Mouse (Mus musculus) kidney, postnatal 0 days (tissue): ENCODE data around the gene Gm43720. TPM values are rescaled to one million over a fixed set of nuclear protein-coding genes. Genes with fewer than 3 reads are reported as not detected.

Source experiments
- ATAC-seq: fragments of 200-750 bp; cut with Nextera tagmentation; replicated peaks from 2 replicates; pipeline ENCODE4 v1.8.0; 2017; ENCODE audit warnings: low read depth, moderate number of reproducible peaks, moderate TSS enrichment, moderate library complexity; ENCODE audit not compliant: low FRiP score
- DNase-seq: peaks from one replicate; pipeline ENCODE4 v3.0.0-alpha.2; 2016; ENCODE audit warnings: low spot score
- H3K27ac ChIP-seq: fragments of 300-500 bp; sonication (generic); 2 replicates; pipeline ENCODE4 v1.5.1; 2014; ENCODE audit warnings: mild to moderate bottlenecking
- H3K27me3 ChIP-seq: fragments of 300-500 bp; sonication (generic); 2 replicates; pipeline ENCODE4 v1.6.1; 2014; ENCODE audit warnings: low read length, mixed read lengths; ENCODE audit not compliant: insufficient read depth
- H3K36me3 ChIP-seq: fragments of 300-500 bp; sonication (generic); 2 replicates; pipeline ENCODE4 v1.6.1; 2014; ENCODE audit warnings: low read length, mixed read lengths; ENCODE audit not compliant: insufficient read depth
- H3K4me1 ChIP-seq: fragments of 300-500 bp; sonication (generic); replicated peaks from 2 replicates; pipeline ENCODE4 v1.6.1; 2014; ENCODE audit warnings: antibody characterized with exemption, low read length, mixed read lengths; ENCODE audit not compliant: insufficient read depth
- H3K4me2 ChIP-seq: fragments of 300-500 bp; sonication (generic); 2 replicates; pipeline ENCODE4 v1.6.1; 2014; ENCODE audit warnings: mild to moderate bottlenecking, low read length, moderate library complexity, mixed read lengths
- H3K4me3 ChIP-seq: fragments of 300-500 bp; sonication (generic); replicated peaks from 2 replicates; pipeline ENCODE4 v1.5.1; 2014; ENCODE audit warnings: low read depth, low read length
- H3K9ac ChIP-seq: fragments of 300-500 bp; sonication (generic); 2 replicates; pipeline ENCODE4 v1.6.1; 2014; ENCODE audit warnings: low read depth, low read length
- H3K9me3 ChIP-seq: fragments of 300-500 bp; sonication (generic); replicated peaks from 2 replicates; pipeline ENCODE4 v1.6.1; 2016; ENCODE audit warnings: low read length, inconsistent platforms, mixed read lengths
- CTCF ChIP-seq: IDR thresholded peaks from 2 replicates; pipeline ENCODE4 v1.5.1; 2016; ENCODE audit warnings: antibody characterized with exemption, low read depth, mild to moderate bottlenecking, moderate library complexity
- WGBS: fragments of 180-500 bp; shearing (Covaris S2); extraction: QIAGEN DNeasy Blood & Tissue Kit; methylation state at CpG from one replicate; pipeline ENCODE4 v1.1.7; 2014; 5-methylcytosine and 5-hydroxymethylcytosine counted together
- polyA plus RNA-seq: library from polyadenylated mRNA; unstranded; fragments of >200 nt; fragmentation: Nextera tagmentation; extraction: Ambion mirVana; gene quantifications from 2 replicates; pipeline ENCODE4 v1.2.1, GENCODE M21; 2015

Gene Gm43720
- polyA plus RNA-seq, 1 experiment from 2014 or later, result 0.16 TPM

- no peak for TF ChIP-seq CTCF
- H3K9ac ChIP-seq, result peak overlapping the region; percentile 93; the same call in 1 of the 2 replicates
- H3K9me3 ChIP-seq, result no peaks in the 10 kb centered on the region
- H3K36me3 ChIP-seq, result peaks cover 24% of the 10 kb centered on the region
- ATAC-seq (no peak), DNase-seq (no peak)
- 12% methylated on average over 6 of the region's 6 CpGs for WGBS
- peak overlapping the region; percentile 95 for H3K4me2 ChIP-seq
- no peaks in the 10 kb centered on the region for H3K27me3 ChIP-seq
- peak overlapping the region; percentile 5; the same call in 1 of the 2 replicates for H3K27ac ChIP-seq
- H3K4me3 ChIP-seq, result peak overlapping the region; percentile 85
- H3K4me1 ChIP-seq, result peaks cover 12% of the 10 kb centered on the region
Observed at GRCm38 (mm10) chr5:138264207-138264578, 15.6 kb downstream of the Gm43720 start.

- TF ChIP-seq CTCF, result no peak; the same call in 1 of the 2 replicates
- WGBS, result under 1% methylated on average over 70 of the region's 71 CpGs
- Histone ChIP-seq H3K27me3 (no peaks in the 10 kb centered on the region), H3K9me3 (no peaks in the 10 kb centered on the region), H3K4me2 (peak within 1 kb of the TSS; percentile 95), H3K36me3 (peaks cover 24% of the 10 kb centered on the region), H3K27ac (peak within 1 kb of the TSS; percentile 79), H3K9ac (peak within 1 kb of the TSS; percentile 93), H3K4me3 (peak within 1 kb of the TSS; percentile 85), H3K4me1 (peaks cover 12% of the 10 kb centered on the region)
- peak; percentile 85 for ATAC-seq
- DNase-seq, result peak; percentile 97
Observed at GRCm38 (mm10) chr5:138263260-138264206, 16.2 kb downstream of the Gm43720 start, which contains the start of gene BC037034. TSS of gene BC037034 (minus strand) at chr5:138264033.

- no peaks in the 10 kb centered on the region for H3K27me3 ChIP-seq
- H3K4me2 ChIP-seq, result peak overlapping the region; percentile 95
- peaks cover 12% of the 10 kb centered on the region for H3K4me1 ChIP-seq
- no peak for TF ChIP-seq CTCF
- DNase-seq (no peak), ATAC-seq (no peak)
- H3K27ac ChIP-seq, result no peak overlapping the region
- peaks cover 24% of the 10 kb centered on the region for H3K36me3 ChIP-seq
- H3K9me3 ChIP-seq, result no peaks in the 10 kb centered on the region
- H3K4me3 ChIP-seq, result peak overlapping the region; percentile 85
- WGBS, result 58% methylated on average over 18 of the region's 18 CpGs
- H3K9ac ChIP-seq, result peak overlapping the region; percentile 93
Observed at GRCm38 (mm10) chr5:138262582-138263240, 17.0 kb downstream of the Gm43720 start.

GRCm38 (mm10) chr5:138262001-138262400 lies 17.8 kb downstream of the Gm43720 start:
- no peak overlapping the region for H3K9ac ChIP-seq
- no peaks in the 10 kb centered on the region for H3K27me3 ChIP-seq
- H3K27ac ChIP-seq, result no peak overlapping the region
- H3K4me1 ChIP-seq, result peaks cover 12% of the 10 kb centered on the region
- no peak overlapping the region for H3K4me2 ChIP-seq
- H3K4me3 ChIP-seq, result no peak overlapping the region
- H3K36me3 ChIP-seq, result peaks cover 24% of the 10 kb centered on the region
- no peaks in the 10 kb centered on the region for H3K9me3 ChIP-seq
- no peak for TF ChIP-seq CTCF
- no peak for ATAC-seq
- no peak for DNase-seq
- 72% methylated on average over 4 of the region's 4 CpGs for WGBS

GRCm38 (mm10) chr5:138260834-138261233 lies 18.9 kb downstream of the Gm43720 start:
- no peak for DNase-seq
- Histone ChIP-seq H3K9me3 (no peaks in the 10 kb centered on the region), H3K36me3 (peaks cover 19% of the 10 kb centered on the region), H3K9ac (no peak overlapping the region), H3K27me3 (no peaks in the 10 kb centered on the region), H3K4me1 (peaks cover 12% of the 10 kb centered on the region), H3K27ac (no peak overlapping the region), H3K4me3 (no peak overlapping the region), H3K4me2 (no peak overlapping the region)
- TF ChIP-seq CTCF, result no peak
- WGBS, result 89% methylated on average over 11 of the region's 11 CpGs
- no peak for ATAC-seq

GRCm38 (mm10) chr5:138260051-138260450 lies 19.7 kb downstream of the Gm43720 start:
- DNase-seq, result no peak
- no peak overlapping the region for H3K27ac ChIP-seq
- ATAC-seq, result no peak
- no peak overlapping the region for H3K4me2 ChIP-seq
- H3K36me3 ChIP-seq, result peaks cover 18% of the 10 kb centered on the region
- no peak overlapping the region for H3K9ac ChIP-seq
- 86% methylated on average over 10 of the region's 10 CpGs for WGBS
- H3K27me3 ChIP-seq, result no peaks in the 10 kb centered on the region
- H3K4me3 ChIP-seq, result no peak overlapping the region
- no peak for TF ChIP-seq CTCF
- H3K9me3 ChIP-seq, result no peaks in the 10 kb centered on the region
- peaks cover 12% of the 10 kb centered on the region for H3K4me1 ChIP-seq
